Mouse (Mus musculus): ENCODE measurements at regions not wholly inside any gene's neighbourhood (a gene's known extent, or its start where the extent isn't known, plus 50 kb on each side); places are given as distances from the start of the nearest gene placed in this dataset.

DNA sequence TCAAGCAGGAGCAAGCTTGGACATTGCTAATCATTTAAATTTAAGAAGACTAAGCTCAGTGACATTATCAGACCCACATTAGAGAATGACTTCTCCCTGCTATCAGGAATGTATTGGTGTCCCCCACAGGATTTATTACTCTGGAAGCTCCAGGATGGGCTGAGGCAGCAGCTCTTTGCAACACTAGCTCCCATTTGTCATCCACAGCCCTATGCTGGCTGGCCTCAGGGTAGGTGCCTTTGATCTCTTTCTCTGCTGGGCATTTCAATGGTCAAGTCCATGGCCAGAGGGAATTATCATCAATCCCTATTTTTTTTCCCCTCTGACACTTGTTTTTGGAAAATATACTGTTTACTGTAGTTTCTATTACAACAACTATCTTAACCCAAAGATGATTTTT is 218.7 kb upstream of the Plxna2 start:
- no peak for TF ChIP-seq CTCF (IDR thresholded peaks at IDR 0.05; ENCODE audit: low read depth, low read length)
- no peak for TF ChIP-seq POLR2AphosphoS5 (IDR thresholded peaks at IDR 0.05; ENCODE audit: insufficient replicate concordance, low read depth, low read length)
- no peak for TF ChIP-seq GATA1 (IDR thresholded peaks at IDR 0.05; ENCODE audit: borderline replicate concordance, low read length)
